Comparison of ENCODE assay signal across 15 mouse cellular contexts in genomic region chr1:80221151-80221550, GRCm38 (mm10). TPM values are rescaled to one million over a fixed set of nuclear protein-coding genes. Genes with fewer than 3 reads are reported as not detected.
DNase-seq lines count a peak whose midpoint lies in the region; ATAC-seq and TF ChIP-seq lines count a peak whose summit lies in the region.
"Had no signal": no experiment of that assay in that cellular context is flagged by ENCODE, and none has a peak within 500 bp of the region (broad histone marks: within the 10 kb centered on the region; RNA-seq: fewer than 3 reads in every experiment).

No protein-coding gene starts in this region.

- no peak overlapping the region for H3K4me3 ChIP-seq in CH12.LX (replicated peaks in 1 of 3; ENCODE audit: low read depth in 2 of 3, low read length in 2 of 3, poor library complexity in 1 of 3)
- H3K4me3 ChIP-seq in embryonic facial prominence, embryonic 14.5 days (ENCODE audit: low read depth, low read length): no peak overlapping the region
- H3K4me3 ChIP-seq in limb, embryonic 12.5 days (replicated peaks): no peak overlapping the region
- H3K4me3 ChIP-seq: neural tube, embryonic 12.5 days had no signal

- TF ChIP-seq EP300 in CH12.LX (IDR thresholded peaks at IDR 0.05; ENCODE audit: low read length): peak; percentile 58

- peaks cover 8 to 30% of the 10 kb centered on the region in 2 experiments; a peak in 3 of 4 replicates for H3K4me1 ChIP-seq in CH12.LX (ENCODE audit: control insufficient read depth in 1 of 2, insufficient read depth in 2 of 2)
- no peaks in the 10 kb centered on the region; the same call in 1 of the 2 replicates for H3K4me1 ChIP-seq in embryonic facial prominence, embryonic 14.5 days (ENCODE audit: control insufficient read depth, insufficient read depth, low read length)
- peaks cover 5% of the 10 kb centered on the region; the same call in 1 of the 2 replicates for H3K4me1 ChIP-seq in limb, embryonic 12.5 days (replicated peaks)

- dilution Hi-C loops in CH12.LX (cut with MboI; ENCODE audit: extremely low pct_ligation_motif_present, extremely low pct_unique_long_range_greater_than_20kb, low sequenced_read_pairs): no loop called here

- no peak for TF ChIP-seq CTCF in CH12.LX (conservative IDR thresholded peaks at IDR 0.05 in 1 of 2, IDR thresholded peaks at IDR 0.05 in 1 of 2; ENCODE audit: low read depth in 2 of 2, low read length in 2 of 2)

- ATAC-seq in embryonic facial prominence, embryonic 14.5 days (ENCODE audit: low read depth): peak; percentile 70
- peak; percentile 38; the same call in 1 of the 2 replicates for ATAC-seq in limb, embryonic 12.5 days (ENCODE audit: insufficient number of reproducible peaks, insufficient read depth, low FRiP score, low TSS enrichment, low read depth)

- H3K9ac ChIP-seq in CH12.LX (ENCODE audit: insufficient read depth, low read depth): peak overlapping the region; percentile 42; the same call in 1 of the 2 replicates
- no peak overlapping the region for H3K9ac ChIP-seq in embryonic facial prominence, embryonic 14.5 days (ENCODE audit: low read depth, low read length)
- no peak overlapping the region for H3K9ac ChIP-seq in limb, embryonic 12.5 days (replicated peaks)
- H3K9ac ChIP-seq: neural tube, embryonic 12.5 days had no signal

- H3K79me2 ChIP-seq in CH12.LX (replicated peaks; ENCODE audit: control insufficient read depth, extremely low read depth, insufficient read depth, poor library complexity, severe bottlenecking): no peaks in the 10 kb centered on the region

- no peaks in the 10 kb centered on the region for H3K27me3 ChIP-seq in CH12.LX (replicated peaks)
- no peaks in the 10 kb centered on the region for H3K27me3 ChIP-seq in embryonic facial prominence, embryonic 14.5 days (replicated peaks; ENCODE audit: control insufficient read depth, insufficient read depth, low read length)
- no peaks in the 10 kb centered on the region for H3K27me3 ChIP-seq in limb, embryonic 12.5 days
- H3K27me3 ChIP-seq: neural tube, embryonic 12.5 days had no signal

- TF ChIP-seq POLR2A in CH12.LX (IDR thresholded peaks at IDR 0.05; ENCODE audit: low read depth, low read length): no peak

- H3K27ac ChIP-seq in CH12.LX (ENCODE audit: insufficient read depth, low read depth): no peak overlapping the region
- H3K27ac ChIP-seq in embryonic facial prominence, embryonic 14.5 days (replicated peaks; ENCODE audit: low read depth, low read length): no peak overlapping the region
- no peak overlapping the region for H3K27ac ChIP-seq in limb, embryonic 12.5 days
- H3K27ac ChIP-seq: neural tube, embryonic 12.5 days had no signal

- DNase-seq in heart, adult 11 months: peak; percentile 95
- DNase-seq in heart, postnatal 4 days: no peak
- DNase-seq in CH12.LX (ENCODE audit: extremely low read depth): peak; percentile 68
- DNase-seq in embryonic facial prominence, embryonic 14.5 days (ENCODE audit: low spot score): peak; percentile 87
- no peak for DNase-seq in thymus, postnatal 25 days
- DNase-seq in urinary bladder, postnatal 25 days (ENCODE audit: low spot score): no peak
- DNase-seq in MN1 (ENCODE audit: low spot score): no peak
- DNase-seq: cerebellum, adult 18-20 months; kidney, postnatal 36 days; right cerebral cortex, postnatal 4 days; thymus, adult 18-20 months had no signal

- in situ Hi-C loops in CH12.LX (cut with MboI; ENCODE audit: low pct_ligation_motif_present, low pct_unique_long_range_greater_than_20kb, low sequenced_read_pairs): no loop called here

- WGBS in embryonic facial prominence, embryonic 14.5 days: 31% methylated on average over 4 of the region's 4 CpGs
- WGBS in limb, embryonic 12.5 days: 37% methylated on average over 4 of the region's 4 CpGs

- H3K36me3 ChIP-seq in CH12.LX (replicated peaks in 1 of 2; ENCODE audit: control insufficient read depth in 1 of 2, insufficient read depth in 1 of 2, low read length in 1 of 2): no peaks in the 10 kb centered on the region
- no peaks in the 10 kb centered on the region for H3K36me3 ChIP-seq in embryonic facial prominence, embryonic 14.5 days (ENCODE audit: control insufficient read depth, insufficient read depth, low read length)
- no peaks in the 10 kb centered on the region for H3K36me3 ChIP-seq in limb, embryonic 12.5 days
- H3K36me3 ChIP-seq: neural tube, embryonic 12.5 days had no signal

- no peak overlapping the region for H3K4me2 ChIP-seq in CH12.LX (ENCODE audit: insufficient read depth, low read depth, poor library complexity, severe bottlenecking)
- H3K4me2 ChIP-seq in embryonic facial prominence, embryonic 14.5 days (ENCODE audit: low read depth, low read length): no peak overlapping the region
- H3K4me2 ChIP-seq in limb, embryonic 12.5 days: no peak overlapping the region
- H3K4me2 ChIP-seq: neural tube, embryonic 12.5 days had no signal

- H3K9me3 ChIP-seq in CH12.LX (replicated peaks; ENCODE audit: low read length): peaks cover 5% of the 10 kb centered on the region
- no peaks in the 10 kb centered on the region for H3K9me3 ChIP-seq in embryonic facial prominence, embryonic 14.5 days (ENCODE audit: control insufficient read depth, low read length)
- H3K9me3 ChIP-seq in limb, embryonic 12.5 days: no peaks in the 10 kb centered on the region
- H3K9me3 ChIP-seq: neural tube, embryonic 12.5 days had no signal

- no peak; the same call in 1 of the 2 replicates for TF ChIP-seq RAD21 in CH12.LX (IDR thresholded peaks at IDR 0.05; ENCODE audit: low read depth, low read length)

TF ChIP-seq in CH12.LX, 34 proteins besides CTCF, POLR2A, EP300 and RAD21:
- peak; percentile 97 for TF ChIP-seq CHD1 (IDR thresholded peaks at IDR 0.05; ENCODE audit: low read depth, low read length)
- TF ChIP-seq MAFK (IDR thresholded peaks at IDR 0.05; ENCODE audit: insufficient replicate concordance, low read length): peak; percentile 96
- no peak for TF ChIP-seq NELFE (IDR thresholded peaks at IDR 0.05; ENCODE audit: low read depth, low read length)
- 0 out of 2 replicates have a peak, but pooled peaks have one; percentile 32 for TF ChIP-seq MAZ (IDR thresholded peaks at IDR 0.05; ENCODE audit: low read depth, low read length)
- TF ChIP-seq RCOR1 (conservative IDR thresholded peaks at IDR 0.05; ENCODE audit: low read depth, low read length): no peak; the same call in 1 of the 2 replicates
- 0 out of 2 replicates have a peak, but pooled peaks have one; percentile 51 for TF ChIP-seq MYC (IDR thresholded peaks at IDR 0.05; ENCODE audit: low read depth, low read length)
- TF ChIP-seq BHLHE40 (IDR thresholded peaks at IDR 0.05; ENCODE audit: low read depth, low read length): peak; percentile 61
- no peak for TF ChIP-seq ZMIZ1 (IDR thresholded peaks at IDR 0.05; ENCODE audit: low read depth, low read length)
- TF ChIP-seq MEF2A (IDR thresholded peaks at IDR 0.05; ENCODE audit: borderline replicate concordance, low read depth, low read length): peak; percentile 92
- no peak for TF ChIP-seq UBTF (IDR thresholded peaks at IDR 0.05; ENCODE audit: low read depth, low read length)
- TF ChIP-seq SIN3A (IDR thresholded peaks at IDR 0.05; ENCODE audit: low read length): no peak
- TF ChIP-seq PAX5 (IDR thresholded peaks at IDR 0.05; ENCODE audit: low read length): no peak
- TF ChIP-seq GABPA (IDR thresholded peaks at IDR 0.05; ENCODE audit: insufficient replicate concordance, low read depth, low read length): no peak
- TF ChIP-seq MAX (IDR thresholded peaks at IDR 0.05; ENCODE audit: low read length): no peak
- no peak for TF ChIP-seq ZC3H11A (IDR thresholded peaks at IDR 0.05; ENCODE audit: low read depth, low read length)
- TF ChIP-seq TCF12 (IDR thresholded peaks at IDR 0.05; ENCODE audit: low read depth, low read length): peak; percentile 79
- peak; percentile 78 for TF ChIP-seq ETS1 (conservative IDR thresholded peaks at IDR 0.05; ENCODE audit: low read depth, low read length)
- peak; percentile 90 for TF ChIP-seq IRF4 (IDR thresholded peaks at IDR 0.05; ENCODE audit: low read depth, low read length)
- TF ChIP-seq KAT2A (IDR thresholded peaks at IDR 0.05; ENCODE audit: insufficient replicate concordance, low read length): no peak
- no peak for TF ChIP-seq ZKSCAN1 (IDR thresholded peaks at IDR 0.05; ENCODE audit: borderline replicate concordance, low read depth, low read length)
- TF ChIP-seq NRF1 (IDR thresholded peaks at IDR 0.05; ENCODE audit: low read depth, low read length): no peak
- no peak for TF ChIP-seq POLR2AphosphoS2 (IDR thresholded peaks at IDR 0.05; ENCODE audit: low read depth, low read length)
- TF ChIP-seq HCFC1 (IDR thresholded peaks at IDR 0.05; ENCODE audit: low read depth, low read length): 0 out of 2 replicates have a peak, but pooled peaks have one; percentile 36
- 0 out of 2 replicates have a peak, but pooled peaks have one; percentile 30 for TF ChIP-seq CHD2 (IDR thresholded peaks at IDR 0.05; ENCODE audit: low read length)

RNA-seq across cellular contexts. Expression of gene Fam124b, which starts 2.9 kb away (rescaled TPM):
- total RNA-seq in heart, postnatal 4 days (2021): 1 to 10 TPM; 5.8 to 6.6 TPM
- total RNA-seq in CH12.LX (2012; rRNA removed) (2.5 and 3.4 TPM in 2 replicates), CH12.LX (2014; rRNA removed) (1.6 and 1.7 TPM in 2 replicates)
- polyA plus RNA-seq in CH12.LX (2012; ENCODE audit: insufficient read length, low read depth): 3.7 and 4.9 TPM in 2 replicates
- polyA plus RNA-seq in embryonic facial prominence, embryonic 14.5 days (2014; fragmentation: Nextera tagmentation; extraction: Ambion mirVana): 1.1 and 1.4 TPM in 2 replicates
- 0.87 and 1.0 TPM in 2 replicates for polyA plus RNA-seq in limb, embryonic 12.5 days (2016; fragmentation: Nextera tagmentation; extraction: Ambion mirVana)
- total RNA-seq: hematopoietic stem cell, adult 5-6 weeks; liver, adult 2 months had no signal
- polyA plus RNA-seq: liver, adult 2 months had no signal

Comparison
In these comparisons a context has a peak if more than half of its experiments do, and no peak if none do; other contexts are left out.
1. DNase-seq: peak in heart, adult 11 months (single experiment), CH12.LX (single experiment) and embryonic facial prominence, embryonic 14.5 days (single experiment); none in heart, postnatal 4 days (single experiment), thymus, postnatal 25 days (single experiment), urinary bladder, postnatal 25 days (single experiment) and MN1 (single experiment).